Comparison of ENCODE assay signal across 8 mouse cellular contexts in genomic region chr10:79984871-79985270, GRCm38 (mm10). TPM values are rescaled to one million over a fixed set of nuclear protein-coding genes. Genes with fewer than 3 reads are reported as not detected.
DNase-seq lines count a peak whose midpoint lies in the region; ATAC-seq lines count a peak whose summit lies in the region.

No protein-coding gene starts in this region.

- H3K36me3 ChIP-seq in forebrain, embryonic 14.5 days (ENCODE audit: control insufficient read depth, insufficient read depth, low read length), result 0 out of 2 replicates have a peak, but pooled peaks cover 15% of the 10 kb centered on the region
- H3K36me3 ChIP-seq in neural tube, embryonic 15.5 days, result no peaks in the 10 kb centered on the region

- H3K4me3 ChIP-seq in forebrain, embryonic 14.5 days (ENCODE audit: low read depth, low read length), result peak overlapping the region; percentile 73
- peak overlapping the region; percentile 61 for H3K4me3 ChIP-seq in neural tube, embryonic 15.5 days (replicated peaks)

- peaks cover 32% of the 10 kb centered on the region for H3K27me3 ChIP-seq in forebrain, embryonic 14.5 days (replicated peaks; ENCODE audit: control insufficient read depth, insufficient read depth, low read length)
- H3K27me3 ChIP-seq in neural tube, embryonic 15.5 days (replicated peaks), result peaks cover 28% of the 10 kb centered on the region

- intact Hi-C loops in heart, postnatal 14 days (cut with DNase I), result loop anchor here (5.0 kb wide), 1 partner anchor 67 kb away; no protein-coding TSS in a partner anchor

- H3K27ac ChIP-seq in forebrain, embryonic 14.5 days (ENCODE audit: low read depth, low read length), result peak overlapping the region; percentile 95
- H3K27ac ChIP-seq in neural tube, embryonic 15.5 days (replicated peaks), result peak overlapping the region; percentile 98

- WGBS in forebrain, embryonic 14.5 days, result under 1% methylated on average over 22 of the region's 22 CpGs
- 0% methylated on average over 22 of the region's 22 CpGs for WGBS in neural tube, embryonic 15.5 days

- DNase-seq in ES-CJ7 (ENCODE audit: low read depth, low spot score), result peak; percentile 100
- DNase-seq in cerebellum, adult 11 months, result peak; percentile 97
- peak; percentile 100 for DNase-seq in forebrain, embryonic 14.5 days (ENCODE audit: low spot score)
- peak; percentile 92 to 94 for DNase-seq in heart, postnatal 14 days
- peak; percentile 99 for DNase-seq in layer of hippocampus, adult 11-12 months (ENCODE audit: low spot score)
- DNase-seq in lung, adult 18-20 months, result peak; percentile 98 to 99
- DNase-seq in testis, postnatal 14 days (ENCODE audit: low spot score), result peak; percentile 98

- H3K9ac ChIP-seq in forebrain, embryonic 14.5 days (ENCODE audit: low read length), result peak overlapping the region; percentile 87
- H3K9ac ChIP-seq in neural tube, embryonic 15.5 days (replicated peaks), result peak overlapping the region; percentile 79

- H3K9me3 ChIP-seq in forebrain, embryonic 14.5 days (replicated peaks; ENCODE audit: control insufficient read depth, low read length), result no peaks in the 10 kb centered on the region
- no peaks in the 10 kb centered on the region for H3K9me3 ChIP-seq in neural tube, embryonic 15.5 days (replicated peaks)

- peaks cover 22% of the 10 kb centered on the region for H3K4me1 ChIP-seq in forebrain, embryonic 14.5 days (ENCODE audit: control insufficient read depth, insufficient read depth, low read length)
- H3K4me1 ChIP-seq in neural tube, embryonic 15.5 days, result peaks cover 65% of the 10 kb centered on the region

- peak; percentile 95 for ATAC-seq in forebrain, embryonic 14.5 days
- peak; percentile 95 for ATAC-seq in neural tube, embryonic 15.5 days (ENCODE audit: low FRiP score)

- H3K4me2 ChIP-seq in forebrain, embryonic 14.5 days (ENCODE audit: low read length), result peak overlapping the region; percentile 95
- H3K4me2 ChIP-seq in neural tube, embryonic 15.5 days, result peak overlapping the region; percentile 96

RNA-seq across cellular contexts. Expression of gene Tmem259, which starts 0.7 kb away (rescaled TPM):
- 10.5 and 13.4 TPM in 2 replicates for polyA plus RNA-seq in forebrain, embryonic 14.5 days (2014; fragmentation: Nextera tagmentation; extraction: Ambion mirVana)
- 100 to 1,000 TPM; 124 to 125 TPM for total RNA-seq in heart, postnatal 14 days (2021)
- 21.3 and 24.7 TPM in 2 replicates for polyA plus RNA-seq in neural tube, embryonic 15.5 days (2015; fragmentation: Nextera tagmentation; extraction: Ambion mirVana)

RNA-seq across cellular contexts. Expression of gene Cnn2, which starts 3.5 kb away (rescaled TPM):
- polyA plus RNA-seq in forebrain, embryonic 14.5 days (2014; fragmentation: Nextera tagmentation; extraction: Ambion mirVana), result 33.2 and 40.0 TPM in 2 replicates
- 10 to 100 TPM; 36.2 to 45.9 TPM for total RNA-seq in heart, postnatal 14 days (2021)
- 31.6 and 76.4 TPM in 2 replicates for polyA plus RNA-seq in neural tube, embryonic 15.5 days (2015; fragmentation: Nextera tagmentation; extraction: Ambion mirVana)

RNA-seq across cellular contexts. Expression of gene Abca7, which starts 11.4 kb away (rescaled TPM):
- 2.1 and 3.1 TPM in 2 replicates for polyA plus RNA-seq in forebrain, embryonic 14.5 days (2014; fragmentation: Nextera tagmentation; extraction: Ambion mirVana)
- total RNA-seq in heart, postnatal 14 days (2021), result 1 to 10 TPM; 7.0 to 8.5 TPM
- polyA plus RNA-seq in neural tube, embryonic 15.5 days (2015; fragmentation: Nextera tagmentation; extraction: Ambion mirVana), result 5.2 and 5.6 TPM in 2 replicates

RNA-seq across cellular contexts. Expression of gene Grin3b, which starts 14.4 kb away (rescaled TPM):
- polyA plus RNA-seq in forebrain, embryonic 14.5 days (2014; fragmentation: Nextera tagmentation; extraction: Ambion mirVana), result 0.23 and 0.40 TPM in 2 replicates
- under 1 TPM; 0.10 to 0.19 TPM for total RNA-seq in heart, postnatal 14 days (2021)
- polyA plus RNA-seq in neural tube, embryonic 15.5 days (2015; fragmentation: Nextera tagmentation; extraction: Ambion mirVana), result 0.32 and 0.33 TPM in 2 replicates

RNA-seq across cellular contexts. Expression of gene Wdr18, which starts 24.9 kb away (rescaled TPM):
- 96.4 and 101 TPM in 2 replicates for polyA plus RNA-seq in forebrain, embryonic 14.5 days (2014; fragmentation: Nextera tagmentation; extraction: Ambion mirVana)
- total RNA-seq in heart, postnatal 14 days (2021), result 10 to 100 TPM; 21.7 to 24.0 TPM
- 94.4 and 104 TPM in 2 replicates for polyA plus RNA-seq in neural tube, embryonic 15.5 days (2015; fragmentation: Nextera tagmentation; extraction: Ambion mirVana)

Comparison
In these comparisons a context has a peak if more than half of its experiments do, and no peak if none do; other contexts are left out.
1. Peak in every context shown above with its lines: DNase-seq, ATAC-seq, H3K4me3 ChIP-seq and H3K27ac ChIP-seq.